Mouse (Mus musculus) MEL (cell line): ENCODE data around the gene Rfc4.

Source experiments
- CTCF ChIP-seq, 3 experiments: IDR thresholded peaks in 2 of 3; conservative IDR thresholded peaks in 1 of 3; 2 replicates each; pipeline ENCODE4 v1.5.1; 2011 to 2012; ENCODE audit warnings: low read length in 3 of 3, low read depth in 2 of 3, mild to moderate bottlenecking in 2 of 3, improper control_type of control experiment in 1 of 3, inconsistent platforms in 1 of 3, mixed read lengths in 1 of 3, moderate library complexity in 1 of 3; ENCODE audit not compliant: control insufficient read depth in 1 of 3, insufficient read depth in 1 of 3, poor library complexity in 1 of 3, severe bottlenecking in 1 of 3
- ETS1 ChIP-seq: IDR thresholded peaks from 2 replicates; pipeline ENCODE4 v1.6.1; 2012; ENCODE audit warnings: low read depth, mild to moderate bottlenecking, inconsistent platforms, low read length, improper control_type of control experiment, moderate library complexity
- GABPA ChIP-seq: IDR thresholded peaks from 2 replicates; pipeline ENCODE4 v1.6.1; 2012; ENCODE audit warnings: low read depth, mild to moderate bottlenecking, inconsistent platforms, low read length, improper control_type of control experiment, moderate library complexity
- KAT2A ChIP-seq: conservative IDR thresholded peaks from 2 replicates; pipeline ENCODE4 v1.6.1; 2012; ENCODE audit warnings: low read depth, low read length, improper control_type of control experiment, inconsistent platforms
- POLR2A ChIP-seq, 2 experiments: IDR thresholded peaks; 2 replicates each; pipeline ENCODE4 v1.6.1; 2011 to 2012; ENCODE audit warnings: low read length in 2 of 2, mild to moderate bottlenecking in 2 of 2, control low read depth in 1 of 2, improper control_type of control experiment in 1 of 2, low read depth in 1 of 2, moderate library complexity in 1 of 2; ENCODE audit not compliant: control insufficient read depth in 1 of 2, insufficient read depth in 1 of 2, poor library complexity in 1 of 2

DNA sequence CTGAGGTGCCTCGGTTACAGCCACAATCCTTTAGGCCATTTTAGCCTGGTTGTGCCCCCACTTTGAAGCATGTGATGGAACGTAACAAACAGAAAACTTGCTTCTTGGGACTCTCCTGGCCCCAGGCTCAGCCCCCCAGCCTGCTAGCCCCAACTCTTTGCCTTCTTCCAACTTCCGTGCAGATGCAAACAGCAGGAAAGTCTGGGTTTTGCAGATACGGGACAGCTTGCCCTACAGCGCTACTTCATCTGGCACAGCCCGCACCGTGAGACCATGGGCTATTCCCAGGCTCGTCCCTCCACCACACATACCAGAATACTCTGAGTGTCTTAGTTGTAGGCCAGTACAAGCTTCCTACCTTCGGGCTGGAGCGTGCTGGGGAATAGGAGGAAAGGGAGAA lies 26.9 kb downstream of the Rfc4 start:
- TF ChIP-seq CTCF (IDR thresholded peaks at IDR 0.05 in 2 of 3, conservative IDR thresholded peaks at IDR 0.05 in 1 of 3; ENCODE audit: control insufficient read depth in 1 of 3, insufficient read depth in 1 of 3, low read depth in 2 of 3, low read length in 3 of 3, poor library complexity in 1 of 3, severe bottlenecking in 1 of 3), result no peak
- TF ChIP-seq GABPA, result no peak
- no peak for TF ChIP-seq ETS1
- TF ChIP-seq POLR2A (IDR thresholded peaks at IDR 0.05; ENCODE audit: control insufficient read depth in 1 of 2, insufficient read depth in 1 of 2, low read depth in 1 of 2, low read length in 2 of 2, poor library complexity in 1 of 2), result no peak
- TF ChIP-seq KAT2A, result no peak
